ENCODE assay signal across 9 mouse cellular contexts in genomic region chr2:56025059-56025458, GRCm38 (mm10).
A peak's percentile ranks its signal among the peaks of the same experiment; 100 is the strongest.
DNase-seq lines count a peak whose midpoint lies in the region; ATAC-seq lines count a peak whose summit lies in the region.
"Had no signal": no experiment of that assay in that cellular context is flagged by ENCODE, and none has a peak within 500 bp of the region (broad histone marks: within the 10 kb centered on the region; RNA-seq: fewer than 3 reads in every experiment).

No protein-coding gene starts in this region.

- H3K4me3 ChIP-seq in limb, embryonic 10.5 days: no peak overlapping the region

- H3K36me3 ChIP-seq in limb, embryonic 10.5 days: no peaks in the 10 kb centered on the region

- 8% methylated on average over 5 of the region's 5 CpGs for WGBS in limb, embryonic 10.5 days

- ATAC-seq in CD4-positive, CD25-positive, alpha-beta regulatory T cell, adult 4 months: no peak
- ATAC-seq in granulocyte monocyte progenitor cell, adult 5-6 weeks (replicated peaks; ENCODE audit: poor library complexity, severe bottlenecking): peak; percentile 66

- no peaks in the 10 kb centered on the region for H3K4me1 ChIP-seq in limb, embryonic 10.5 days

- no peaks in the 10 kb centered on the region for H3K9me3 ChIP-seq in limb, embryonic 10.5 days (replicated peaks)

- no peaks in the 10 kb centered on the region for H3K27me3 ChIP-seq in limb, embryonic 10.5 days (ENCODE audit: low read depth, poor library complexity, severe bottlenecking)

- no peak overlapping the region for H3K27ac ChIP-seq in limb, embryonic 10.5 days
- H3K27ac ChIP-seq: macrophage had no signal

- DNase-seq in CD4-positive, CD25-positive, alpha-beta regulatory T cell, adult 2 months (ENCODE audit: low read depth, low spot score): peak; percentile 1
- DNase-seq in testis, postnatal 10 days (ENCODE audit: low spot score): peak; percentile 43
- no peak for DNase-seq in testis, postnatal 14 days (ENCODE audit: low spot score)
- peak; percentile 33 for DNase-seq in limb, embryonic 10.5 days (ENCODE audit: low spot score)
- peak; percentile 37 to 58 for DNase-seq in right cerebral cortex, postnatal 10 days (ENCODE audit: low spot score in 2 of 2)
- no peak for DNase-seq in yolk sac, embryonic 10.5 days (ENCODE audit: low spot score)

Comparison
In these comparisons a context has a peak if more than half of its experiments do, and no peak if none do; other contexts are left out.
1. DNase-seq: peak in CD4-positive, CD25-positive, alpha-beta regulatory T cell, adult 2 months (single experiment), testis, postnatal 10 days (single experiment), limb, embryonic 10.5 days (single experiment) and right cerebral cortex, postnatal 10 days (2 of 2); none in testis, postnatal 14 days (single experiment) and yolk sac, embryonic 10.5 days (single experiment).